Mouse (Mus musculus) embryonic fibroblast, embryonic 13.5 days (primary cell): ENCODE results near the gene Lipc.

Experiments used
- CTCF ChIP-seq: IDR thresholded peaks from 2 replicates; pipeline ENCODE4 v1.5.1; 2011; ENCODE audit warnings: mild to moderate bottlenecking, control low read depth, low read length, moderate library complexity, borderline replicate concordance; ENCODE audit not compliant: insufficient read depth
- POLR2A ChIP-seq: IDR thresholded peaks from 2 replicates; pipeline ENCODE4 v1.6.1; 2011; ENCODE audit warnings: low read depth, mild to moderate bottlenecking, control low read depth, low read length, moderate library complexity

DNA sequence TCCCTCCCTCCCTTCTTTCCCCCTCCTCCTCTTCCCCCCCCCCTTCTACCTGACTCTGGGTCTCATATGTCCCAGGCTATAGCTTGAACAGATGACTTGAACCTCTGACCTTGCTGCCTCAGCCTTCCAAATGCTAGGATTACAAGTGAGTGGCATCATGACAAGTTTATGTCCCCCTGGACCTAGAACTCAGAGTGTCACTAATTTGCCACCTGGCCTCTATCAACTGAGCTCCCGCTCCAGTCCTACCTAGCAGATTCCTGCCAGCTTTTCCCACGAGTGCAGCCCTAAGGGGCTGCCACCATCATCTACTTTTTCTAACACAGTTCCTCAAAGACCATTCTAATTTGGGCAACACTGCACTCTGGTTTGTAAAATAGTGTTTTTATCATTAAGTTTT lies 13.2 kb downstream of the Lipc start:
- TF ChIP-seq CTCF = no peak
- TF ChIP-seq POLR2A = no peak
